Mouse (Mus musculus) E14TG2a.4 (cell line): Measurements from ENCODE around the gene Sf3a3.
A peak's percentile ranks its signal among the peaks of the same experiment; 100 is the strongest.

Source experiments
- H3K27me3 ChIP-seq: 2 replicates; pipeline ENCODE4 v1.6.1; 2014; ENCODE audit warnings: low read length, control low read depth; ENCODE audit not compliant: insufficient read depth
- H3K36me3 ChIP-seq: 2 replicates; pipeline ENCODE4 v1.6.1; 2014; ENCODE audit warnings: low read length, control low read depth; ENCODE audit not compliant: insufficient read depth
- H3K4me1 ChIP-seq: replicated peaks from 2 replicates; pipeline ENCODE4 v1.6.1; 2014; ENCODE audit warnings: low read depth, low read length, control low read depth
- H3K4me3 ChIP-seq: replicated peaks from 2 replicates; pipeline ENCODE4 v1.5.1; 2014; ENCODE audit warnings: mild to moderate bottlenecking, low read length
- H3K9me3 ChIP-seq: 2 replicates; pipeline ENCODE4 v1.6.1; 2014; ENCODE audit warnings: low read length, control low read depth
- CTCF ChIP-seq: conservative IDR thresholded peaks from 2 replicates; pipeline ENCODE4 v1.5.1; 2014; ENCODE audit warnings: low read length
- NANOG ChIP-seq: IDR thresholded peaks from 2 replicates; pipeline ENCODE4 v1.6.1; 2014; ENCODE audit warnings: borderline replicate concordance, low read length, mixed read lengths
- POU5F1 ChIP-seq: IDR thresholded peaks from 2 replicates; pipeline ENCODE4 v1.6.1; 2014; ENCODE audit warnings: low read length, borderline replicate concordance

Sf3a3 gene

GRCm38 (mm10) chr4:124693135-124693894 is 21.3 kb upstream of the Sf3a3 start, which contains the start of gene Utp11:
TSS of gene Utp11 (minus strand) at chr4:124693600.
- no peak for TF ChIP-seq CTCF
- no peak for TF ChIP-seq NANOG
- no peak for TF ChIP-seq POU5F1

GRCm38 (mm10) chr4:124694572-124694971 is 20.0 kb upstream of the Sf3a3 start:
- no peaks in the 10 kb centered on the region for H3K9me3 ChIP-seq
- TF ChIP-seq CTCF: no peak
- no peak for TF ChIP-seq POU5F1
- no peak for TF ChIP-seq NANOG
- peaks cover 19% of the 10 kb centered on the region for H3K27me3 ChIP-seq
- peaks cover 18% of the 10 kb centered on the region for H3K36me3 ChIP-seq
- no peak overlapping the region for H3K4me3 ChIP-seq
- peaks cover 50% of the 10 kb centered on the region for H3K4me1 ChIP-seq

More at GRCm38 (mm10) chr4:124693135-124693894, 21.3 kb upstream of the Sf3a3 start, which contains the start of gene Utp11:
- Histone ChIP-seq H3K9me3 (no peaks in the 10 kb centered on the region), H3K36me3 (peaks cover 30% of the 10 kb centered on the region), H3K4me3 (peak within 1 kb of the TSS; percentile 96), H3K27me3 (peaks cover 12% of the 10 kb centered on the region), H3K4me1 (peaks cover 45% of the 10 kb centered on the region)

- Histone ChIP-seq H3K9me3 (no peaks in the 10 kb centered on the region), H3K4me1 (peaks cover 56% of the 10 kb centered on the region), H3K36me3 (peaks cover 8% of the 10 kb centered on the region), H3K27me3 (peaks cover 19% of the 10 kb centered on the region), H3K4me3 (peak overlapping the region; percentile 59)
- TF ChIP-seq NANOG (no peak), CTCF (no peak), POU5F1 (no peak)
These were observed 18.6 kb upstream of the Sf3a3 start for GRCm38 (mm10) chr4:124695786-124696516.

GRCm38 (mm10) chr4:124699791-124700190 is 14.8 kb upstream of the Sf3a3 start:
- Histone ChIP-seq H3K4me1 (peaks cover 64% of the 10 kb centered on the region), H3K27me3 (peaks cover 23% of the 10 kb centered on the region), H3K4me3 (peak overlapping the region; percentile 91; the same call in 1 of the 2 replicates), H3K36me3 (no peaks in the 10 kb centered on the region; the same call in 1 of the 2 replicates), H3K9me3 (no peaks in the 10 kb centered on the region)
- TF ChIP-seq NANOG (no peak), CTCF (no peak), POU5F1 (no peak)

GRCm38 (mm10) chr4:124700248-124700971 is 14.2 kb upstream of the Sf3a3 start, which contains the start of gene Fhl3:
TSS of gene Fhl3 (plus strand) at chr4:124700701.
- TF ChIP-seq POU5F1 (no peak), NANOG (no peak)
- no peaks in the 10 kb centered on the region for H3K9me3 ChIP-seq
- H3K36me3 ChIP-seq: peaks cover 1% of the 10 kb centered on the region; the same call in 1 of the 2 replicates
- H3K4me3 ChIP-seq: peak within 1 kb of the TSS; percentile 91
- H3K27me3 ChIP-seq: peaks cover 21% of the 10 kb centered on the region
- peaks cover 66% of the 10 kb centered on the region for H3K4me1 ChIP-seq

GRCm38 (mm10) chr4:124701052-124701845 is 13.3 kb upstream of the Sf3a3 start:
- Histone ChIP-seq H3K4me3 (peak overlapping the region; percentile 91), H3K27me3 (peaks cover 17% of the 10 kb centered on the region), H3K9me3 (no peaks in the 10 kb centered on the region), H3K36me3 (peaks cover 8% of the 10 kb centered on the region), H3K4me1 (peaks cover 66% of the 10 kb centered on the region)
- TF ChIP-seq CTCF (no peak), POU5F1 (no peak), NANOG (no peak)

- Histone ChIP-seq H3K9me3 (no peaks in the 10 kb centered on the region), H3K27me3 (peaks cover 17% of the 10 kb centered on the region), H3K36me3 (peaks cover 11% of the 10 kb centered on the region), H3K4me1 (peaks cover 67% of the 10 kb centered on the region), H3K4me3 (no peak overlapping the region; the same call in 1 of the 2 replicates)
- no peak for TF ChIP-seq POU5F1
- no peak for TF ChIP-seq CTCF
- TF ChIP-seq NANOG: no peak
These were observed 12.7 kb upstream of the Sf3a3 start for GRCm38 (mm10) chr4:124701916-124702315.
